Mouse (Mus musculus): ENCODE data around the gene Ddx18. TPM values are rescaled to one million over a fixed set of nuclear protein-coding genes. Genes with fewer than 3 reads are reported as not detected.
A peak's percentile ranks its signal among the peaks of the same experiment; 100 is the strongest.

Ddx18 gene
- 20.8 and 22.7 TPM in 2 replicates for polyA plus RNA-seq (2015; fragmentation: Nextera tagmentation; extraction: Ambion mirVana)

DNA sequence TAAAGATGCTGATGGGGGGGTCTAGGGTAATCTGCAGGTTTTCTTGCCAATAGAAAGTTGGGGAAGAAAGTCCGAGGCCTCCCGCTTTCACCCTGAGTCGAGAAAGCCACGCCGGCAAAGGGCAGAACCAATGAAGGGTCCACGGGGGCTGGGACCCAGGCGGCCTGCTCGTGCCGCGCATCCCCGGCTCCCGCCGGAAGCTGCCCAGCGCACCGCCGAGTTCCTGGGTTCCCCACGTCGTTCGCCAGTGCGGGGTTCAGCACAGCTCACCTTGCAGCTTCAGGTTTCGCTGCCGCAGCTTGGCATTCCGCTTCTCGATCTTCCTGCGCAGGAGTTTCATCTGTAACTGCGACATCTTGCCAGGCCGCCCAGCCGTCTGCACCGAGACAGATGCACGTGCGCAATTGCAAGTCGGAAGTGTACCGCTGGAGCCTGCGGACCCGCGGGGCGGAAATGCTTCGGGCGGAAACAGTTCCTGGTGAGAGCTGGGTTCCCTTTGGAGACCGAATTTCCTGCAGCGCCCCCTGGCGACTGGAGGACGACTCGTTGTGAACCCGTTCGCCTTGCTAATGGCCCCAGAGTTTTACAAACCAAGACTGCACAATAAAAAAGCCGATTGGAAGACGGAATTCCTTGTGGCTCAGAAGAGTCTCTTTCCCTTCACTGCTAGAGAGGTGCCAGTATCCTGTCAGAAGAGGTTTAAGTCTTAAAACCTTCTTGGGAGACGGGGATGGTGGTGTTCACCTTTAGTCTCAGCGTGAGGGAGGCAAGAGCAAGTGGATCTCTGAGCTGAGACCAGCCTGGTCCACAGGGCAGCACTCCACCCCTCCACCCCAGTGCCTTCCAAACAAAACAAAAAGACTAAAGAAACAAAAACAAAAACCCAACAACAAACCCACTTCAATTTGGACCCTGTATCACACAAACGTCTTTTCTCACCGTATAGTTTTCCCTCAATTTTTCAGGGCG, at the start of gene Ddx18:
Gene Ddx18 (minus strand): TSS at position 469 of the 969 bp plus-strand sequence.
- H3K27me3 ChIP-seq (ENCODE audit: control insufficient read depth, insufficient read depth, low read depth, low read length): no peaks in the 10 kb centered on the region
- peaks cover 22% of the 10 kb centered on the region for H3K36me3 ChIP-seq (ENCODE audit: control insufficient read depth, insufficient read depth)
- peaks cover 2% of the 10 kb centered on the region; the same call in 1 of the 2 replicates for H3K4me1 ChIP-seq (ENCODE audit: control insufficient read depth, low read depth, low read length)
- H3K27ac ChIP-seq (ENCODE audit: low read length): no peak within 1 kb of the TSS
- peak within 1 kb of the TSS; percentile 82 for H3K4me3 ChIP-seq (ENCODE audit: low read depth, low read length)
- H3K9me3 ChIP-seq (replicated peaks; ENCODE audit: control insufficient read depth, low read length): no peaks in the 10 kb centered on the region
- peak within 1 kb of the TSS; percentile 73 for H3K4me2 ChIP-seq (ENCODE audit: low read depth, low read length)
- peak within 1 kb of the TSS; percentile 74 for H3K9ac ChIP-seq (ENCODE audit: low read depth, low read length)
- 7% methylated on average over 53 of the region's 53 CpGs for WGBS (ENCODE audit: insufficient replicate concordance)
- peak; percentile 95 for ATAC-seq (ENCODE audit: low read depth)

DNA sequence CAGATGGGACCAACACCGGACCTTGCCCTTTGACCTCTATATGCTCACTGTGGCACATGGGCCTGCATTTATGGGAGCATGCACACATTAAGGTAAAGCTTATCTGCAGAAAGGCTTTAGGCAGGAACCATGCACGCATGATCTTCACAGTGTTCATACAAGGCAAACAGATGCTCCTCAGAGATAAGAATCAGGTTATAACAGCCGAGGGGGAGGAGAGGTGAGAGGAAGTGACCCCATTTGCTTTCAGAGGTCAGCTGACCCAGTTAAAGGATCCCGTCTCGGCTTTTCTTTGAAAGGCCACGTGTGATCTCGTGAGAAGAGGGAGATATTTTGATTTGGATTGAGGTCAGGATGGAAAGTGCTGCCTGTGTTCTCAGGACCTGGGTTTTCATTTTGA, 40.2 kb upstream of the Ddx18 start:
- no peaks in the 10 kb centered on the region for H3K27me3 ChIP-seq (ENCODE audit: control insufficient read depth, insufficient read depth, low read depth, low read length)
- no peak for ATAC-seq (ENCODE audit: low read depth)
- no peaks in the 10 kb centered on the region for H3K36me3 ChIP-seq (ENCODE audit: control insufficient read depth, insufficient read depth)
- no peak overlapping the region for H3K4me2 ChIP-seq (ENCODE audit: low read depth, low read length)
- no peaks in the 10 kb centered on the region for H3K4me1 ChIP-seq (ENCODE audit: control insufficient read depth, low read depth, low read length)
- no peak overlapping the region for H3K4me3 ChIP-seq (ENCODE audit: low read depth, low read length)
- H3K9ac ChIP-seq (ENCODE audit: low read depth, low read length): no peak overlapping the region
- WGBS (ENCODE audit: insufficient replicate concordance): 42% methylated on average over 7 of the region's 7 CpGs
- H3K9me3 ChIP-seq (replicated peaks; ENCODE audit: control insufficient read depth, low read length): no peaks in the 10 kb centered on the region
- no peak overlapping the region for H3K27ac ChIP-seq (ENCODE audit: low read length)

DNA sequence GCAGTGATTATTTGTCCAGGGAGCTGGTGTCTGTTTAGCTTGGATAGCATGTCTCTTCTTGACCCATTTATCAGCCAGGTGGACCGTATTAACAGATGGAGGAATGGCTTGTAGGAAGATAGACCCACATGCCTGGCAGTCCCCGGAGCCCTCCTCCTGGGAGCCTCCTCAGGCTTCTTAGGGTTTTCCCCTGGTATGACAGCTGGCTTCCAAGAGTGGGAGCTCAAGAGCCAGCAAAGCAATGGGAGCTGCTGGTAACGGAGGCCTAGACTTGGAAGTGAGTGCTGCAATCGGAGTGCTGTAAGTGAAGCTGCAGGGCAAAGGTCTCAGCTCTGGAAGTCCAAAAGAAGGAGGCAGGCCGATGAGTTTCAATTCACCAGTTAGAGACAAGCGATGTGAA, 37.3 kb upstream of the Ddx18 start:
- Histone ChIP-seq H3K9me3 (replicated peaks; ENCODE audit: control insufficient read depth, low read length) (no peaks in the 10 kb centered on the region), H3K4me3 (ENCODE audit: low read depth, low read length) (no peak overlapping the region), H3K27ac (ENCODE audit: low read length) (no peak overlapping the region), H3K4me1 (ENCODE audit: control insufficient read depth, low read depth, low read length) (no peaks in the 10 kb centered on the region), H3K9ac (ENCODE audit: low read depth, low read length) (no peak overlapping the region), H3K27me3 (ENCODE audit: control insufficient read depth, insufficient read depth, low read depth, low read length) (no peaks in the 10 kb centered on the region), H3K36me3 (ENCODE audit: control insufficient read depth, insufficient read depth) (no peaks in the 10 kb centered on the region), H3K4me2 (ENCODE audit: low read depth, low read length) (no peak overlapping the region)
- WGBS (ENCODE audit: insufficient replicate concordance): 63% methylated on average over 6 of the region's 6 CpGs
- no peak for ATAC-seq (ENCODE audit: low read depth)

DNA sequence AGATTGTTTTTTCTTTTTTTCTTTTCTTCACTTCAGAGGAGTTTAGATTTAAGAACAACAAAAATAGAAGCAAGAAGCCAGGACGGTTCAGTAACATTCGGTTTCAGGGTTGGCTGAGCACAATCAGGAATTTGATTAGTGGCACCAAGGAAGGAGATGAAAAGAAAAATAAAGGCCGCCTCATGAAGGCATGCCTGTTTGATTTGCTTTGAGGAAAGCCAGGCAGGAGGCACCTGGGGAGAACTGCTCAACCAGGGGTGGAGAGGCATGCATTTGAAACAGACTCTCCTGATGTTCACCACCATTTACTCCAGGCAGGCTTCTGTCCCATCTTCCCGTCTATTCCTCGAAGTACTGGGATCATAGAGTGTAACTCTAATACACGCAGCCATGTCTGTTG, 34.1 kb upstream of the Ddx18 start:
- Histone ChIP-seq H3K9me3 (replicated peaks; ENCODE audit: control insufficient read depth, low read length) (no peaks in the 10 kb centered on the region), H3K4me2 (ENCODE audit: low read depth, low read length) (no peak overlapping the region), H3K4me3 (ENCODE audit: low read depth, low read length) (no peak overlapping the region), H3K36me3 (ENCODE audit: control insufficient read depth, insufficient read depth) (no peaks in the 10 kb centered on the region), H3K4me1 (ENCODE audit: control insufficient read depth, low read depth, low read length) (no peaks in the 10 kb centered on the region), H3K27me3 (ENCODE audit: control insufficient read depth, insufficient read depth, low read depth, low read length) (no peaks in the 10 kb centered on the region), H3K9ac (ENCODE audit: low read depth, low read length) (no peak overlapping the region), H3K27ac (ENCODE audit: low read length) (no peak overlapping the region)
- ATAC-seq (ENCODE audit: low read depth): no peak
- WGBS (ENCODE audit: insufficient replicate concordance): 66% methylated on average over 6 of the region's 6 CpGs

DNA sequence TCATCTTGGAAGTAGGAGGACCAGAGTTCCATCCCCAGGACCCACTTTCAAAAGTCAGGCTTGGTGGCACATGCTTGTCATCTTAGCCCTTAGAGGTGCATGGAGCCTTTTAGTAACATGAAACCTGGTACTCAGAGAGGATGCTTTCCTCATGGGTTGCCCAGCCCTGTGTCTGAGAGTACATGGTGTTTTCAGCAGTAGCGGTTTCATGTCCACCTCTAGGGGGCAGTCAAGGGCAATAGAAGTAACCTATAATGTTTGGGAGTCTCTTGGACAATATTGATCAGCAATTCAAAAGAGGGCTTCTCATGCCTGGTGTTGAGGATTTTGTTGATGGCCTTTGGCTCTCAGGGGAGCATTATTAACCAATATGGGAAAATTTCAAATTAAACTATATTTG, 33.3 kb upstream of the Ddx18 start:
- no peak overlapping the region for H3K4me3 ChIP-seq (ENCODE audit: low read depth, low read length)
- H3K9me3 ChIP-seq (replicated peaks; ENCODE audit: control insufficient read depth, low read length): no peaks in the 10 kb centered on the region
- H3K4me2 ChIP-seq (ENCODE audit: low read depth, low read length): no peak overlapping the region
- H3K4me1 ChIP-seq (ENCODE audit: control insufficient read depth, low read depth, low read length): no peaks in the 10 kb centered on the region
- H3K9ac ChIP-seq (ENCODE audit: low read depth, low read length): no peak overlapping the region
- no peaks in the 10 kb centered on the region for H3K27me3 ChIP-seq (ENCODE audit: control insufficient read depth, insufficient read depth, low read depth, low read length)
- WGBS (ENCODE audit: insufficient replicate concordance): 24% methylated on average over 1 of the region's 1 CpGs
- no peaks in the 10 kb centered on the region for H3K36me3 ChIP-seq (ENCODE audit: control insufficient read depth, insufficient read depth)
- H3K27ac ChIP-seq (ENCODE audit: low read length): no peak overlapping the region
- ATAC-seq (ENCODE audit: low read depth): no peak

DNA sequence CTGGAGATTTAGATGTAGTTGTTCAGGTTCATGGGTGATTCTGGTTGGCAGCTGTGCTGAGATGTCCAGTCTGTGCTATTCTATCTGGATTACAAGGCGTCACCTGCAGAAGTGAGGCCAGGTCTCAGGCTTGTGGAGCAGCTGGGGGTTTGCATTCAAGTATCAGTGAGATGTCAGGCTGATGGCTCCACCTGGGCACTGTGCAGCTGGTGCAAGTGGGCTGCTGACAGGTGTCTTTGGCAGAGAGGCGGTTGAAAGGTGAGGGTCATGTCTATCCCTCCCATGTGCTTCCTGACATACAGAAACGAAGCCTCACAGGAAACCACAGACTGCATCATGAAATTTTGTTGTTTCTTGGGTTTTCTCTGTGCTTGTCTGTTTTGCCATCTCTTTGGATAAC, 30.6 kb upstream of the Ddx18 start:
- Histone ChIP-seq H3K4me2 (ENCODE audit: low read depth, low read length) (no peak overlapping the region), H3K27ac (ENCODE audit: low read length) (no peak overlapping the region), H3K4me1 (ENCODE audit: control insufficient read depth, low read depth, low read length) (no peaks in the 10 kb centered on the region), H3K9ac (ENCODE audit: low read depth, low read length) (no peak overlapping the region), H3K4me3 (ENCODE audit: low read depth, low read length) (no peak overlapping the region), H3K27me3 (ENCODE audit: control insufficient read depth, insufficient read depth, low read depth, low read length) (no peaks in the 10 kb centered on the region), H3K36me3 (ENCODE audit: control insufficient read depth, insufficient read depth) (no peaks in the 10 kb centered on the region), H3K9me3 (replicated peaks; ENCODE audit: control insufficient read depth, low read length) (no peaks in the 10 kb centered on the region)
- no peak for ATAC-seq (ENCODE audit: low read depth)
- 26% methylated on average over 3 of the region's 3 CpGs for WGBS (ENCODE audit: insufficient replicate concordance)

DNA sequence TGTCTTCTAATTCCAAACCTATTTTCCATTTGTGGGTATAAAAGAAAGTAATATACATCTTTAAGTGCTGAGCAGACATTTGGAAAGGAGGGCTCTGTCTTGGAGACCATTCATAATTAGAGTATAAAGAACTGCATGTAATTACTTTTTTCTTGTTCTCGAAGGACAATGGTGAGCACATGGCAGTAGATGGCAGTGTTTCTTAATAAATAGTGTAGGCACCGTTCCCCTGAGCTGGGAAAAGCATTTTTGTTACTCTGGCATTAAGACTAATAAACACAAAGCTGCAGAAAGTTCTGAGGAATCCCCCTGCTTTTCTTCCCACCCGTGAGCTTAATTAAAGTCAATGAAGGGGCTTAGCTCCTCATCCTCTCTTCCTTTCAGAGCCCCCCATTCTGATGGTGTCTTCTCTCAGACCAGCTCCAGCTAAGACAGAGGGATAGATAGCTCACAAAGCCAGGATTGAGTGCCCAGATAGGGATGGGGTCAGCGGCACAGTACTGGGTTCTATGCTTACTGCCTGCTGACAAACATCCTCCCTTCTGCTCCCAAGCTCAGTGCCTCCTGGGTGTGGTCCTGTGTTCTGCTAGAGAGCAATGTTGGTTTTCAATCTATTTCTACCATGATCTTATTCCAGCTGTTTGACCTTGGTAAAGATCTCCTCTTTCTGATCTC, 29.3 kb upstream of the Ddx18 start:
- Histone ChIP-seq H3K36me3 (ENCODE audit: control insufficient read depth, insufficient read depth) (no peaks in the 10 kb centered on the region), H3K9me3 (replicated peaks; ENCODE audit: control insufficient read depth, low read length) (no peaks in the 10 kb centered on the region), H3K27ac (ENCODE audit: low read length) (no peak overlapping the region), H3K9ac (ENCODE audit: low read depth, low read length) (no peak overlapping the region), H3K4me2 (ENCODE audit: low read depth, low read length) (no peak overlapping the region), H3K4me1 (ENCODE audit: control insufficient read depth, low read depth, low read length) (no peaks in the 10 kb centered on the region), H3K4me3 (ENCODE audit: low read depth, low read length) (no peak overlapping the region), H3K27me3 (ENCODE audit: control insufficient read depth, insufficient read depth, low read depth, low read length) (no peaks in the 10 kb centered on the region)
- no peak for ATAC-seq (ENCODE audit: low read depth)
- WGBS (ENCODE audit: insufficient replicate concordance): 25% methylated on average over 4 of the region's 4 CpGs

DNA sequence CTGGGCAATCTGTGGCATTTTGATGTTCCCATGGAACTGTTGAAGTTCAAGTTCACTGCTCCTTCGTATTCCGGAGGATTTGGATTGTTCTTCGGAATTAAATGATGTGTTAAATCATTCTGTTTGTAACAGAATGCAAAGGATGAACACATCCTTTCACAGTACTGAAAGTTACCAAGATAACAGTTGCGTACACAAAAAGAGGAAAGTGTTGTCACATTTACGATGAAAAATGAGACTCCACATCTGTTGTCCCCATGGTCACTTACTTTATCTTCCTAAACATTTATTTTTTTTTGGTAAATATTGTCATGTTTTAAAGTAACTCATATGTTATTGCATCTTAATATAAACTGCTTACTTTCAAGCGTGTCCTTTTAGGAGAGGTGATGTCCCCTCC, 17.0 kb upstream of the Ddx18 start:
- H3K4me1 ChIP-seq (ENCODE audit: control insufficient read depth, low read depth, low read length): no peaks in the 10 kb centered on the region
- no peak for ATAC-seq (ENCODE audit: low read depth)
- no peak overlapping the region for H3K4me2 ChIP-seq (ENCODE audit: low read depth, low read length)
- H3K27ac ChIP-seq (ENCODE audit: low read length): no peak overlapping the region
- WGBS (ENCODE audit: insufficient replicate concordance): 51% methylated on average over 6 of the region's 6 CpGs
- H3K27me3 ChIP-seq (ENCODE audit: control insufficient read depth, insufficient read depth, low read depth, low read length): no peaks in the 10 kb centered on the region
- no peaks in the 10 kb centered on the region for H3K9me3 ChIP-seq (replicated peaks; ENCODE audit: control insufficient read depth, low read length)
- H3K4me3 ChIP-seq (ENCODE audit: low read depth, low read length): no peak overlapping the region
- no peak overlapping the region for H3K9ac ChIP-seq (ENCODE audit: low read depth, low read length)
- no peaks in the 10 kb centered on the region for H3K36me3 ChIP-seq (ENCODE audit: control insufficient read depth, insufficient read depth)

Measured in liver, embryonic 16.5 days (tissue).